Mouse (Mus musculus) kidney, postnatal 0 days (tissue): ENCODE results near the gene Mtfr2. TPM values are rescaled to one million over a fixed set of nuclear protein-coding genes. Genes with fewer than 3 reads are reported as not detected.

ENCODE experiments used
- ATAC-seq: fragments of 200-750 bp; cut with Nextera tagmentation; replicated peaks from 2 replicates; pipeline ENCODE4 v1.8.0; 2017; ENCODE audit warnings: low read depth, moderate number of reproducible peaks, moderate TSS enrichment, moderate library complexity; ENCODE audit not compliant: low FRiP score
- DNase-seq: peaks from one replicate; pipeline ENCODE4 v3.0.0-alpha.2; 2016; ENCODE audit warnings: low spot score
- H3K27ac ChIP-seq: fragments of 300-500 bp; sonication (generic); 2 replicates; pipeline ENCODE4 v1.5.1; 2014; ENCODE audit warnings: mild to moderate bottlenecking
- H3K27me3 ChIP-seq: fragments of 300-500 bp; sonication (generic); 2 replicates; pipeline ENCODE4 v1.6.1; 2014; ENCODE audit warnings: low read length, mixed read lengths; ENCODE audit not compliant: insufficient read depth
- H3K36me3 ChIP-seq: fragments of 300-500 bp; sonication (generic); 2 replicates; pipeline ENCODE4 v1.6.1; 2014; ENCODE audit warnings: low read length, mixed read lengths; ENCODE audit not compliant: insufficient read depth
- H3K4me1 ChIP-seq: fragments of 300-500 bp; sonication (generic); replicated peaks from 2 replicates; pipeline ENCODE4 v1.6.1; 2014; ENCODE audit warnings: antibody characterized with exemption, low read length, mixed read lengths; ENCODE audit not compliant: insufficient read depth
- H3K4me2 ChIP-seq: fragments of 300-500 bp; sonication (generic); 2 replicates; pipeline ENCODE4 v1.6.1; 2014; ENCODE audit warnings: mild to moderate bottlenecking, low read length, moderate library complexity, mixed read lengths
- H3K4me3 ChIP-seq: fragments of 300-500 bp; sonication (generic); replicated peaks from 2 replicates; pipeline ENCODE4 v1.5.1; 2014; ENCODE audit warnings: low read depth, low read length
- H3K9ac ChIP-seq: fragments of 300-500 bp; sonication (generic); 2 replicates; pipeline ENCODE4 v1.6.1; 2014; ENCODE audit warnings: low read depth, low read length
- H3K9me3 ChIP-seq: fragments of 300-500 bp; sonication (generic); replicated peaks from 2 replicates; pipeline ENCODE4 v1.6.1; 2016; ENCODE audit warnings: low read length, inconsistent platforms, mixed read lengths
- CTCF ChIP-seq: IDR thresholded peaks from 2 replicates; pipeline ENCODE4 v1.5.1; 2016; ENCODE audit warnings: antibody characterized with exemption, low read depth, mild to moderate bottlenecking, moderate library complexity
- WGBS: fragments of 180-500 bp; shearing (Covaris S2); extraction: QIAGEN DNeasy Blood & Tissue Kit; methylation state at CpG from one replicate; pipeline ENCODE4 v1.1.7; 2014; 5-methylcytosine and 5-hydroxymethylcytosine counted together
- polyA plus RNA-seq: library from polyadenylated mRNA; unstranded; fragments of >200 nt; fragmentation: Nextera tagmentation; extraction: Ambion mirVana; gene quantifications from 2 replicates; pipeline ENCODE4 v1.2.1, GENCODE M21; 2015

The Mtfr2 gene
- 1.0 and 1.5 TPM in 2 replicates for polyA plus RNA-seq

DNA sequence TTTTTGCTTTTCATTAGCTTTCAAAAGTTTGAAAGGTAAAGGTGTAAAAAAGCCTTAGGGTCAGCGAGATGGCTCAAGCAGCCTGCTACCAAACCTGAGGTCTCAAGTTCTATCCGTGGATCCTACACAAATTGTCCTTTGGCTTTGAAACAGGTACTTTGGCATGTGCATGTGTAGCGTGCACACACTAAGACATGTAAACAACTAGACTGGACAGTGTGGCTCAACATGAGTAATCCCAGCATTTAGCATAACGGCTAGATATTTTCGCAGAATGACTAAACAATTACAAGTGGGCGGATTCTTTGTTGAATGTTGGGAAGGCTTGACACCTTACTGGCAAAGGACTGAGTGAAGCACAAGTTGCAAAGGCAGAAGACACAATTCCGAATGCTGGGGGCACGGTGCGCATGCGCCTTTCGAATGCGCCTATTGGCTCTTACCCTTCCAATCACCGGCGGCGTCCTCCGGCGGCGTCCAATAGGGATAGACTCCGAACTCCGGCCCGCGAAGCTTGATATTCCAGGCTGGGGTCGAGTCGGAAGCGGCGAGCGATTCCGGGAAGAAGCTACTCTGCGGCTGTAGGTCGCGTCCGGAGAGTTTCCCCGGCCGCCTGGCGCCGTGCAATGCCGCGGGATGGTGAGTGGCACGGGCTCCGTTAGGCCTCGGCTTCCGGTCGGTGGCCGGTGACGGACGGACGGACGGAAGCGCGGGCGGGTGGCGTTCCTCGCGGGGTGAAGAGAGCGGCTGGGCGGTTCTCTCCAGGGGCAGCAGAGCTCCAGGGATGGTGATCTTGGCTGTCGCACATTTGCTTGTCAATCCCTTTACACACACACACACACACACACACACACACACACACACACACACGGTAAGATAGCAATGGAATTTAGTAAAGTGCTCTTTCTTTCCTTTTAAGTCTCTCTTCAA is at the start of gene Mtfr2:
Gene Mtfr2 (plus strand): TSS at position 486 of the 930 bp plus-strand sequence.
- Histone ChIP-seq H3K9me3 (no peaks in the 10 kb centered on the region), H3K36me3 (peaks cover 25% of the 10 kb centered on the region), H3K4me2 (peak within 1 kb of the TSS; percentile 89), H3K4me1 (no peaks in the 10 kb centered on the region), H3K9ac (peak within 1 kb of the TSS; percentile 50), H3K27me3 (no peaks in the 10 kb centered on the region), H3K4me3 (peak within 1 kb of the TSS; percentile 53), H3K27ac (no peak within 1 kb of the TSS)
- ATAC-seq: peak; percentile 96
- peak; percentile 97 for DNase-seq
- WGBS: 1% methylated on average over 58 of the region's 58 CpGs
- no peak for TF ChIP-seq CTCF

DNA sequence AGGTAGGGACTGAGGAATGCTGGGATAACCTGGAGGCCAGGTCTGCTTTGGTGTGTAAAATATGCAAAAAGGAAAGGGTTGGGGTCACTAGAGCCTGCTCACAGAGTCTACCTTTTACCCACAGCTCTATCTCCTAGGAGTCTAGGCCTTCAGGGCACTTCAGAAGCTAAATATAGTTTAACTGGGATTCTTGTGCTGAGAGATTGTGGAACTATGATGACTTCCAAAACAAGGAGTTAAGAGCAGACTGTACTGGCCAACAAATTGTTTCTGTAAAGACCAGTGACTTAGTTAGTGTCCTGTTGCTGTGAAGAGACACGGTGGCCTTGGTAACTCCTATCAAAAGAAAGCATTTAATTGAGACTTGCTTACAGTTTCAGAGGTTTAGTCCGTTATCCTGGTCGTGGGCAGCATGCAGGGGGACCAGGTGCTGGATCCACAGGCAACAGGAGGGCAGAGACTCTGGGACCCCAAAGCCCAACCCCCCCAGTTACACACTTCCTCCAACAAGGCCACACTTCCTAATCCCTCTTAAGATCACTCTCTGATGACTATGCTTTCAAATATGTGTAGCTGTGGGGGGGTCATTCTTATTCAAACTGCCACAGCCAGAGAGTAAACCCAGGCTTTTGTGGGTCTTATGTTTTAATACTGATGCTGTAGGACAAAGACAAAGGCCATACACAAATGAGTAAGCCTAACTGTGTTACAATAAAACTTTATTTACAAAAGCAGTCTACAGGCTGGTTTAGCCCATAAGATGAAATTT is 49.2 kb upstream of the Mtfr2 start:
- Histone ChIP-seq H3K4me3 (no peak overlapping the region), H3K27me3 (no peaks in the 10 kb centered on the region), H3K36me3 (no peaks in the 10 kb centered on the region), H3K27ac (no peak overlapping the region), H3K9ac (no peak overlapping the region), H3K4me1 (no peaks in the 10 kb centered on the region), H3K4me2 (no peak overlapping the region), H3K9me3 (no peaks in the 10 kb centered on the region)
- TF ChIP-seq CTCF: no peak
- DNase-seq: no peak
- WGBS: 62% methylated on average over 3 of the region's 3 CpGs
- ATAC-seq: no peak

DNA sequence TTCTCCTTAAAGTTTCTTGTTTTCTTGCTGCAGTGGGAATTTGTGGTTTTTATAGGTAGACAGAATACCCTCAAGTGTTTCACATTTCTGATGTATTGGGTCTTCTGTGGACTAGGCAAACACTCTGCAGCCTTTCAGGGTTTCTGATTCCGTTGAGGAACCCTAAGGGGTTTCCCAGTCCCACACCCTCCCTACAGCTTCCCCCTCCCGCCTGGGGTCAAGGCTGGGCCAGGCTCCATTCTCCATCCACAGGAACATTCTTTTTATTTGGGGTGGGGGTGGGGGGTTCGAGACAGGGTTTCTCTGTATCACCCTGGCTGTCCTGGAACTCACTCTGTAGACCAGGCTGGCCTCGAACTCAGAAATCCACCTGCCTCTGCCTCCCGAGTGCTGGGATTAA is 48.5 kb upstream of the Mtfr2 start:
- no peak for ATAC-seq

GRCm38 (mm10) chr10:20310969-20311769 is 36.4 kb upstream of the Mtfr2 start:
- Histone ChIP-seq H3K4me2 (peak overlapping the region; percentile 80), H3K4me1 (no peaks in the 10 kb centered on the region), H3K27me3 (no peaks in the 10 kb centered on the region), H3K9me3 (no peaks in the 10 kb centered on the region), H3K36me3 (no peaks in the 10 kb centered on the region), H3K27ac (peak overlapping the region; percentile 100), H3K4me3 (peak overlapping the region; percentile 90), H3K9ac (peak overlapping the region; percentile 93)
- ATAC-seq (no peak), DNase-seq (peak; percentile 36)
- TF ChIP-seq CTCF: no peak
- WGBS: 43% methylated on average over 11 of the region's 11 CpGs

More for the DNA sequence above, 48.5 kb upstream of the Mtfr2 start:
- no peak for DNase-seq
- Histone ChIP-seq H3K9ac (no peak overlapping the region), H3K4me3 (no peak overlapping the region), H3K4me2 (no peak overlapping the region), H3K36me3 (no peaks in the 10 kb centered on the region), H3K27me3 (no peaks in the 10 kb centered on the region), H3K27ac (no peak overlapping the region), H3K4me1 (no peaks in the 10 kb centered on the region), H3K9me3 (no peaks in the 10 kb centered on the region)
- WGBS: 77% methylated on average over 5 of the region's 5 CpGs
- no peak for TF ChIP-seq CTCF

DNA sequence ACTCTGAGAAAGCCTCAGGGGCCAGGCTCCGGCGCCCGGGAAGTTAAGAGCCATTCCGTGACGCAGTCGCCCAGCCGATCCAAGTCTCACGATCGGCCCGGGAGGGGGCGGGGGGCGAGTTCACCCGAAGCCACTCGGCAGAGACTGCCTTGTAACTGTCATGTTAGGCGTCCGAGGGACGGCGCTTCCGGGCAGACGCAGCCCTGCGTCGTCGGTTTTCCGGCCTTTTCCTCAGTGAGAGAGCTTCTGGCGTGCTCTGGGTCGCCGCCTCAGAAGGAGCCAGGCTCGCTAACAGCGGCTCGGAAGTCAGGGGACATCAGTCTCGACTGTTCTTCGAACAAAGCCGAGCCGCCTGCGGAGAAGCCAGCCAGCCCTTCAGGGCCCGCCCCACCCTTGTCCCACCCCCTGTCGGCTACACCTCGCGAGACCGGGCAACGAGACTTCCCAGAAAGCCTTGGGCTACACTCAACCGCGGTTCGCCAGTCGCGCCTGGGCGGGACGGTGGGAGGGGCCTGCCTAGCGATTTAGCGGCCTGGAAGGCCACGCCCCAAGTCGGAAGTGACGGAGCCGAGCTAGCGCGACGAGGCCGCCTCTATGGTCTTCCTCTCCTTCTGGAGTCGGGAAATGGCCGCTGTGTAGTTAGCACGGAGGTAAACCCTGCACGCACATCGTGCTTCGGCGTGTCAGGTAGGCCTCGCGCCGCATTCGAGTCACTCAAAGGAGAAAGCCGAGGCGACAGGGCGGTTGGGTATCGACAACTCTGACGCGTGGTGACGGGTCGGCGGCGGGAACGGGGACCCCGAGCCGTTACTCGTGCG is 35.4 kb upstream of the Mtfr2 start, which contains the start of gene Bclaf1:
Gene Bclaf1 (plus strand): TSS at position 552 of the 818 bp plus-strand sequence.
- Histone ChIP-seq H3K27ac (peak within 1 kb of the TSS; percentile 100), H3K4me3 (peak within 1 kb of the TSS; percentile 90), H3K27me3 (no peaks in the 10 kb centered on the region), H3K9ac (peak within 1 kb of the TSS; percentile 93), H3K4me2 (peak within 1 kb of the TSS; percentile 80), H3K36me3 (no peaks in the 10 kb centered on the region), H3K9me3 (no peaks in the 10 kb centered on the region), H3K4me1 (no peaks in the 10 kb centered on the region)
- WGBS: under 1% methylated on average over 81 of the region's 84 CpGs
- ATAC-seq (peak; percentile 99), DNase-seq (peak; percentile 100)
- no peak; the same call in 1 of the 2 replicates for TF ChIP-seq CTCF
